Mouse (Mus musculus) bone marrow macrophage, adult 2 months (primary cell): ENCODE data around the gene Slc29a1.

Experiments
- CTCF ChIP-seq: IDR thresholded peaks from 2 replicates; pipeline ENCODE4 v1.5.1; 2012; ENCODE audit warnings: low read depth, mild to moderate bottlenecking, low read length, moderate library complexity
- POLR2A ChIP-seq: IDR thresholded peaks from 2 replicates; pipeline ENCODE4 v1.6.1; 2012; ENCODE audit warnings: mild to moderate bottlenecking, low read depth, low read length, borderline replicate concordance

DNA sequence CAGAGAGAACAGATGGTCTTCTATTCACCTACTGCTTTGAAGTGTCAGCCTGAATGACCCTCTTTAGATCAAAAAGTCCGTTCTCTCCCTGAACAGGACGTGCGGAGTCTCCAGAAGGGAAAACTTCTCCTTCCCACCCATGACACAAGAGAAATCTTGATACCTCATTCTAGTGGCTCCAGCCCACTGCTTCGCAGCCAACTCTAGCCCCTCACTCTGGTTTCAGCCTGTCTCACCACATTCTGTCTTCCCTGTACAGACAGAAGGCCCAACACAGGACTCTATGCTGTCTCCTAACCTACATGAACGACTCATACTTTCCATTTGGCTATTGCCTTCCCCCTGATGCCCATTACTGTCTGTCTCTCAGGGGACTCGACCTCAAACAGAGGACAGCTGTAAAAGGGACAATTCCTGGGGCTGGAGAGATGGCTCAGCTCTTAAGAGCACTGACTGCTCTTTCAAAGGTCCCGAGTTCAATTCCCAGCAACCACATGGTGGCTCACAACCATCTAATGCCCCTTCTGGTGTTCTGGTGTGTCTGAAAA is 48.1 kb downstream of the Slc29a1 start:
- TF ChIP-seq CTCF: no peak
- TF ChIP-seq POLR2A: no peak
